Mouse (Mus musculus): ENCODE data around the gene Kirrel3. TPM values are rescaled to one million over a fixed set of nuclear protein-coding genes. Genes with fewer than 3 reads are reported as not detected.

Gene Kirrel3
- polyA plus RNA-seq, 1 experiment from 2014 or later: 25.9 TPM

GRCm38 (mm10) chr9:34766792-34767623, 281.3 kb downstream of the Kirrel3 start:
- Histone ChIP-seq H3K4me2 (no peak overlapping the region), H3K27ac (replicated peaks) (no peak overlapping the region), H3K27me3 (no peaks in the 10 kb centered on the region), H3K9me3 (peaks cover 14% of the 10 kb centered on the region; the same call in 1 of the 2 replicates), H3K36me3 (no peaks in the 10 kb centered on the region), H3K9ac (no peak overlapping the region), H3K4me1 (replicated peaks) (peaks cover 20% of the 10 kb centered on the region), H3K4me3 (no peak overlapping the region)
- ATAC-seq (ENCODE audit: low read depth): peak; percentile 74
- 14% methylated on average over 7 of the region's 7 CpGs for WGBS

GRCm38 (mm10) chr9:34768961-34769360, 283.3 kb downstream of the Kirrel3 start:
- no peak for ATAC-seq (ENCODE audit: low read depth)
- no peaks in the 10 kb centered on the region for H3K27me3 ChIP-seq
- H3K36me3 ChIP-seq: no peaks in the 10 kb centered on the region
- WGBS: 91% methylated on average over 2 of the region's 2 CpGs
- no peak overlapping the region for H3K4me2 ChIP-seq
- H3K4me3 ChIP-seq: no peak overlapping the region
- H3K9ac ChIP-seq: no peak overlapping the region
- peaks cover 24% of the 10 kb centered on the region for H3K4me1 ChIP-seq (replicated peaks)
- no peak overlapping the region for H3K27ac ChIP-seq (replicated peaks)
- peaks cover 14% of the 10 kb centered on the region; the same call in 1 of the 2 replicates for H3K9me3 ChIP-seq

- H3K27me3 ChIP-seq: no peaks in the 10 kb centered on the region
- no peak overlapping the region for H3K9ac ChIP-seq
- 93% methylated on average over 4 of the region's 4 CpGs for WGBS
- no peak overlapping the region for H3K27ac ChIP-seq (replicated peaks)
- H3K4me1 ChIP-seq (replicated peaks): peaks cover 25% of the 10 kb centered on the region
- H3K4me2 ChIP-seq: no peak overlapping the region
- no peak for ATAC-seq (ENCODE audit: low read depth)
- H3K36me3 ChIP-seq: no peaks in the 10 kb centered on the region
- peaks cover 14% of the 10 kb centered on the region; the same call in 1 of the 2 replicates for H3K9me3 ChIP-seq
- no peak overlapping the region for H3K4me3 ChIP-seq
These were observed 285.3 kb downstream of the Kirrel3 start for GRCm38 (mm10) chr9:34770951-34771350.

GRCm38 (mm10) chr9:34771401-34771800, 285.7 kb downstream of the Kirrel3 start:
- Histone ChIP-seq H3K9ac (no peak overlapping the region), H3K9me3 (peaks cover 14% of the 10 kb centered on the region; the same call in 1 of the 2 replicates), H3K4me1 (replicated peaks) (peaks cover 28% of the 10 kb centered on the region), H3K4me3 (no peak overlapping the region), H3K27ac (replicated peaks) (no peak overlapping the region), H3K36me3 (no peaks in the 10 kb centered on the region), H3K27me3 (no peaks in the 10 kb centered on the region), H3K4me2 (no peak overlapping the region)
- ATAC-seq (ENCODE audit: low read depth): no peak

- Histone ChIP-seq H3K9me3 (peaks cover 14% of the 10 kb centered on the region; the same call in 1 of the 2 replicates), H3K27me3 (no peaks in the 10 kb centered on the region), H3K36me3 (no peaks in the 10 kb centered on the region), H3K27ac (replicated peaks) (peak overlapping the region; percentile 29; the same call in 1 of the 2 replicates), H3K4me2 (no peak overlapping the region), H3K9ac (no peak overlapping the region), H3K4me1 (replicated peaks) (peaks cover 30% of the 10 kb centered on the region), H3K4me3 (no peak overlapping the region)
- 62% methylated on average over 9 of the region's 9 CpGs for WGBS
- no peak for ATAC-seq (ENCODE audit: low read depth)
These were observed 286.3 kb downstream of the Kirrel3 start for GRCm38 (mm10) chr9:34772022-34772437.

GRCm38 (mm10) chr9:34781356-34781755, 295.7 kb downstream of the Kirrel3 start:
- H3K4me3 ChIP-seq: no peak overlapping the region
- WGBS: 94% methylated on average over 3 of the region's 3 CpGs
- no peaks in the 10 kb centered on the region for H3K27me3 ChIP-seq
- no peaks in the 10 kb centered on the region for H3K9me3 ChIP-seq
- no peak overlapping the region for H3K4me2 ChIP-seq
- H3K9ac ChIP-seq: no peak overlapping the region
- H3K36me3 ChIP-seq: no peaks in the 10 kb centered on the region
- H3K27ac ChIP-seq (replicated peaks): no peak overlapping the region
- peaks cover 7% of the 10 kb centered on the region for H3K4me1 ChIP-seq (replicated peaks)
- no peak for ATAC-seq (ENCODE audit: low read depth)

GRCm38 (mm10) chr9:34787915-34788314, 302.2 kb downstream of the Kirrel3 start:
- Histone ChIP-seq H3K27ac (replicated peaks) (no peak overlapping the region), H3K4me1 (replicated peaks) (peaks cover 8% of the 10 kb centered on the region), H3K4me2 (no peak overlapping the region), H3K4me3 (no peak overlapping the region), H3K36me3 (no peaks in the 10 kb centered on the region), H3K9me3 (no peaks in the 10 kb centered on the region), H3K9ac (no peak overlapping the region), H3K27me3 (no peaks in the 10 kb centered on the region)
- ATAC-seq (ENCODE audit: low read depth): no peak
- WGBS: 76% methylated on average over 3 of the region's 3 CpGs

- Histone ChIP-seq H3K9me3 (no peaks in the 10 kb centered on the region), H3K27ac (replicated peaks) (no peak overlapping the region), H3K27me3 (no peaks in the 10 kb centered on the region), H3K4me3 (no peak overlapping the region), H3K4me2 (no peak overlapping the region), H3K9ac (no peak overlapping the region), H3K36me3 (no peaks in the 10 kb centered on the region), H3K4me1 (replicated peaks) (peaks cover 8% of the 10 kb centered on the region)
- ATAC-seq (ENCODE audit: low read depth): no peak
- 11% methylated on average over 4 of the region's 4 CpGs for WGBS
These were observed 309.5 kb downstream of the Kirrel3 start for GRCm38 (mm10) chr9:34795226-34795625.

- no peak overlapping the region for H3K4me2 ChIP-seq
- ATAC-seq (ENCODE audit: low read depth): no peak
- 57% methylated on average over 6 of the region's 6 CpGs for WGBS
These were observed 312.1 kb downstream of the Kirrel3 start for GRCm38 (mm10) chr9:34797688-34798339.

GRCm38 (mm10) chr9:34801662-34802061, 316.0 kb downstream of the Kirrel3 start:
- no peaks in the 10 kb centered on the region for H3K9me3 ChIP-seq
- WGBS: 62% methylated on average over 6 of the region's 6 CpGs
- no peak overlapping the region for H3K4me2 ChIP-seq
- no peak overlapping the region for H3K4me3 ChIP-seq
- no peak for ATAC-seq (ENCODE audit: low read depth)
- H3K36me3 ChIP-seq: no peaks in the 10 kb centered on the region
- peaks cover 7% of the 10 kb centered on the region; the same call in 1 of the 2 replicates for H3K4me1 ChIP-seq (replicated peaks)
- no peaks in the 10 kb centered on the region for H3K27me3 ChIP-seq
- peak overlapping the region; percentile 29 for H3K27ac ChIP-seq (replicated peaks)
- H3K9ac ChIP-seq: no peak overlapping the region

More at GRCm38 (mm10) chr9:34797688-34798339, 312.1 kb downstream of the Kirrel3 start:
- Histone ChIP-seq H3K36me3 (no peaks in the 10 kb centered on the region), H3K4me3 (no peak overlapping the region), H3K27me3 (no peaks in the 10 kb centered on the region), H3K9ac (no peak overlapping the region), H3K4me1 (replicated peaks) (peaks cover 7% of the 10 kb centered on the region; the same call in 1 of the 2 replicates), H3K9me3 (no peaks in the 10 kb centered on the region), H3K27ac (replicated peaks) (no peak overlapping the region)

GRCm38 (mm10) chr9:34806854-34807253, 321.2 kb downstream of the Kirrel3 start:
- no peaks in the 10 kb centered on the region for H3K27me3 ChIP-seq
- no peak overlapping the region for H3K9ac ChIP-seq
- no peak for ATAC-seq (ENCODE audit: low read depth)
- WGBS: 89% methylated on average over 3 of the region's 3 CpGs
- H3K4me2 ChIP-seq: no peak overlapping the region
- H3K36me3 ChIP-seq: no peaks in the 10 kb centered on the region
- H3K9me3 ChIP-seq: no peaks in the 10 kb centered on the region
- H3K4me1 ChIP-seq (replicated peaks): peaks cover 16% of the 10 kb centered on the region
- no peak overlapping the region for H3K27ac ChIP-seq (replicated peaks)
- H3K4me3 ChIP-seq: no peak overlapping the region

GRCm38 (mm10) chr9:34809993-34810513, 324.4 kb downstream of the Kirrel3 start:
- no peaks in the 10 kb centered on the region for H3K27me3 ChIP-seq
- peak; percentile 40; the same call in 1 of the 2 replicates for ATAC-seq (ENCODE audit: low read depth)

More at GRCm38 (mm10) chr9:34809993-34810513, 324.4 kb downstream of the Kirrel3 start:
- Histone ChIP-seq H3K9me3 (no peaks in the 10 kb centered on the region), H3K27ac (replicated peaks) (peak overlapping the region; percentile 52; the same call in 1 of the 2 replicates), H3K4me1 (replicated peaks) (peaks cover 13% of the 10 kb centered on the region), H3K36me3 (no peaks in the 10 kb centered on the region), H3K9ac (0 out of 2 replicates have a peak overlapping the region, but pooled peaks have one; percentile 31), H3K4me3 (no peak overlapping the region), H3K4me2 (no peak overlapping the region)
- 55% methylated on average over 5 of the region's 5 CpGs for WGBS
